Mouse (Mus musculus) olfactory bulb, adult 2 months (tissue): ENCODE data around the gene Slc2a6.

ENCODE experiments used
- CTCF ChIP-seq: fragments of 200-500 bp; IDR thresholded peaks from 2 replicates; pipeline ENCODE4 v1.5.1; 2012; ENCODE audit warnings: low read depth, mild to moderate bottlenecking, low read length, moderate library complexity; ENCODE audit not compliant: insufficient read depth
- POLR2A ChIP-seq: fragments of 200-500 bp; IDR thresholded peaks from 2 replicates; pipeline ENCODE4 v1.6.1; 2012; ENCODE audit warnings: mild to moderate bottlenecking, low read depth, low read length, moderate library complexity; ENCODE audit not compliant: insufficient read depth

- TF ChIP-seq POLR2A: no peak
- TF ChIP-seq CTCF: no peak
Measured at GRCm38 (mm10) chr2:27036003-27036402, 8.2 kb upstream of the Slc2a6 start.
